Mouse (Mus musculus) kidney, adult 10 weeks (tissue): Measurements from ENCODE around the gene Cmtr2. TPM values are rescaled to one million over a fixed set of nuclear protein-coding genes. Genes with fewer than 3 reads are reported as not detected.

Source experiments
- polyA plus RNA-seq: library from polyadenylated mRNA; stranded (reverse); fragments of 350-450 nt; fragmentation: Illumina TruSeq; extraction: RNeasy Lipid Tissue Mini Kit (QIAGEN cat#74804); gene quantifications from one replicate; pipeline ENCODE4 v1.2.3, GENCODE M21; 2014; ENCODE audit warnings: low read depth, low replicate concordance

Cmtr2 gene
- polyA plus RNA-seq, result 8.1 TPM

DNA sequence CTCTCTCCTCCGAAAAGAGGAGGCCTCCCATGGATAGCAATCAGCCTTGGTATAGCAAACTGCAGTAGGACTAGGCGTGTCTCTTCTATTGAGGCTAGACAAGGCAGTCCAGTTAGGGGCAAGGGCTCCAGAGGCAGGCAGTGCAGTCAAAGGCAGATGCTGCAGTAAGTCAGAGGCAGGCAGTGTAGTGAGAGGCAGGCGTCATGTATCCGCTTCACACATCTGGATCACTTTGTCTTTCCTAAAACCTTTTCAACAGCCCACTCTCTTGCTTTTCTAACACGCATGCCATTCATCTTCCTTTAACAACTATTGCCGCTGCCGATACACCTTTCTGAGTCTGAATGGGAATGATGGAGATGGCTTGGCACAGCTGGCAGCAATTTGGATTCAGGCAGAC lies at the start of gene Cmtr2:
Cmtr2 (plus strand) TSS at position 301 of the 400 bp plus-strand sequence.

DNA sequence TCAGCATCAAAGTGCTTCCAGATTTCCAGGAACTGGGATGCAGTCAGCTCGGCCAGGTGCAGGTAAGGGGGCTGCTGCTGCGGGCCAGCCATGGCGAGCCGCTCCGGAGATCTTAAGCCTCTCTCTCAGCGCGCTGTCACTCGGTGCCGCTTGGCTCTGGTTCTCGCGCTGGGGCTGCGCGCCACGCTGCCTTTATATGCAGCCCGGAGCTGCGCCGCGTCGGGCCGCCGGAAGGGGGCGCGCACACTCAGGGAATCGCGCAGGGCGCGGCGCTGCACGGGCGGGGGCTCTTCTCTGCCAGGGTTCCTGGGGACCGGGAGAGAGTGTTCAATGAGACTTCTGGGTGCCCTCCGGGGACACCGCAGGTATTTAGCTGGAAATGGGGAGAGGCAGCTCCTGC lies 47.4 kb upstream of the Cmtr2 start, which contains the start of gene Calb2:
Calb2 (minus strand) TSS at position 165 of the 400 bp plus-strand sequence.

DNA sequence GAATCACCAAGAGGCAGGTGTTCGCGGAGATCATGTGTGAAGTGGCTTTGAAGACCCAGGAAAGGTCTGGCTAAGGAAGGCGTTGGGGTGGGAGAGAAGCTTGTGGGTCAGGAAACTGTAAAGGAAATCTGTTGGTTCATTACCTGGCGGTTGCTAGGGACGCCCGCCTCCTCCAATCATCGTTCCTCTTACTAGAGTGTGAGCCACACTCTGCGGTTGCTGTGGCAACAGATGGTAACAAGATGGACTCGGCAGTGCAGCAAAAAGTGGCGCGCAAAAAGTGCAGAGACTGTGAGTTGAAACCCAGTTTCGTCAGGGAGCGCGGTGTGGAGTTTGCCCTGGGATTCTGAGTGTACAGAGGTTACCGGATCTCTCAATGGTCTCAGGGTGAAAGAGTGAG lies 51.3 kb downstream of the Cmtr2 start, which contains the start of gene Hydin:
Hydin (plus strand) TSS at position 237 of the 400 bp plus-strand sequence.

Other genes with a start within 250 kb of the Cmtr2 start
- gene Tat, start 225.2 kb upstream of the Cmtr2 start, polyA plus RNA-seq, result not detected
- gene Chst4, start 175.9 kb upstream of the Cmtr2 start, polyA plus RNA-seq, result not detected
- gene Zfp612, start 135.9 kb upstream of the Cmtr2 start, polyA plus RNA-seq, result 10.9 TPM
- gene Gm21964, start 114.5 kb upstream of the Cmtr2 start, polyA plus RNA-seq, result not detected
- gene Gm17720, start 112.9 kb upstream of the Cmtr2 start, polyA plus RNA-seq, result not detected
- gene Calb2, start 47.5 kb upstream of the Cmtr2 start, polyA plus RNA-seq, result not detected
- gene Hydin, start 51.3 kb downstream of the Cmtr2 start, polyA plus RNA-seq, result 0.04 TPM